Mouse (Mus musculus): Measurements from ENCODE around the gene Micu1. TPM values are rescaled to one million over a fixed set of nuclear protein-coding genes. Genes with fewer than 3 reads are reported as not detected.

The Micu1 gene
- polyA plus RNA-seq, 1 experiment from 2014 or later = 40.1 TPM

- peak; percentile 18; the same call in 1 of the 2 replicates for ATAC-seq (ENCODE audit: low read depth)
- H3K9me3 ChIP-seq (replicated peaks; ENCODE audit: control insufficient read depth, low read length) = no peaks in the 10 kb centered on the region
- no peak overlapping the region for H3K9ac ChIP-seq (ENCODE audit: low read depth, low read length)
- H3K27ac ChIP-seq (ENCODE audit: low read length) = peak overlapping the region; percentile 39
- H3K4me1 ChIP-seq (ENCODE audit: control insufficient read depth, low read depth, low read length) = peaks cover 28% of the 10 kb centered on the region
- peaks cover 25% of the 10 kb centered on the region for H3K27me3 ChIP-seq (ENCODE audit: control insufficient read depth, insufficient read depth, low read depth, low read length)
- H3K4me2 ChIP-seq (ENCODE audit: low read depth, low read length) = no peak overlapping the region
- WGBS (ENCODE audit: insufficient replicate concordance) = 25% methylated on average over 7 of the region's 7 CpGs
- no peak overlapping the region for H3K4me3 ChIP-seq (ENCODE audit: low read depth, low read length)
- H3K36me3 ChIP-seq (ENCODE audit: control insufficient read depth, insufficient read depth) = no peaks in the 10 kb centered on the region
Observed at GRCm38 (mm10) chr10:59907695-59908299, 205.5 kb downstream of the Micu1 start.

GRCm38 (mm10) chr10:59908776-59909315 lies 206.6 kb downstream of the Micu1 start:
- no peak overlapping the region for H3K4me2 ChIP-seq (ENCODE audit: low read depth, low read length)
- H3K36me3 ChIP-seq (ENCODE audit: control insufficient read depth, insufficient read depth) = no peaks in the 10 kb centered on the region
- ATAC-seq (ENCODE audit: low read depth) = no peak
- H3K27me3 ChIP-seq (ENCODE audit: control insufficient read depth, insufficient read depth, low read depth, low read length) = peaks cover 25% of the 10 kb centered on the region
- peaks cover 28% of the 10 kb centered on the region for H3K4me1 ChIP-seq (ENCODE audit: control insufficient read depth, low read depth, low read length)
- H3K9me3 ChIP-seq (replicated peaks; ENCODE audit: control insufficient read depth, low read length) = no peaks in the 10 kb centered on the region
- H3K4me3 ChIP-seq (ENCODE audit: low read depth, low read length) = no peak overlapping the region
- H3K9ac ChIP-seq (ENCODE audit: low read depth, low read length) = no peak overlapping the region
- 21% methylated on average over 7 of the region's 7 CpGs for WGBS (ENCODE audit: insufficient replicate concordance)
- H3K27ac ChIP-seq (ENCODE audit: low read length) = no peak overlapping the region

GRCm38 (mm10) chr10:59909357-59909847 lies 207.1 kb downstream of the Micu1 start:
- Histone ChIP-seq H3K36me3 (ENCODE audit: control insufficient read depth, insufficient read depth) (no peaks in the 10 kb centered on the region), H3K4me2 (ENCODE audit: low read depth, low read length) (no peak overlapping the region; the same call in 1 of the 2 replicates), H3K9ac (ENCODE audit: low read depth, low read length) (no peak overlapping the region), H3K27ac (ENCODE audit: low read length) (no peak overlapping the region), H3K27me3 (ENCODE audit: control insufficient read depth, insufficient read depth, low read depth, low read length) (peaks cover 25% of the 10 kb centered on the region), H3K4me3 (ENCODE audit: low read depth, low read length) (0 out of 2 replicates have a peak overlapping the region, but pooled peaks have one; percentile 12), H3K9me3 (replicated peaks; ENCODE audit: control insufficient read depth, low read length) (no peaks in the 10 kb centered on the region), H3K4me1 (ENCODE audit: control insufficient read depth, low read depth, low read length) (peaks cover 28% of the 10 kb centered on the region)
- WGBS (ENCODE audit: insufficient replicate concordance) = 9% methylated on average over 14 of the region's 14 CpGs
- 0 out of 2 replicates have a peak, but pooled peaks have one; percentile 14 for ATAC-seq (ENCODE audit: low read depth)

- 0 out of 2 replicates have a peak overlapping the region, but pooled peaks have one; percentile 21 for H3K4me2 ChIP-seq (ENCODE audit: low read depth, low read length)
- peaks cover 25% of the 10 kb centered on the region for H3K27me3 ChIP-seq (ENCODE audit: control insufficient read depth, insufficient read depth, low read depth, low read length)
- WGBS (ENCODE audit: insufficient replicate concordance) = 38% methylated on average over 6 of the region's 6 CpGs
- H3K4me1 ChIP-seq (ENCODE audit: control insufficient read depth, low read depth, low read length) = peaks cover 37% of the 10 kb centered on the region
- H3K36me3 ChIP-seq (ENCODE audit: control insufficient read depth, insufficient read depth) = no peaks in the 10 kb centered on the region
- no peaks in the 10 kb centered on the region for H3K9me3 ChIP-seq (replicated peaks; ENCODE audit: control insufficient read depth, low read length)
- H3K9ac ChIP-seq (ENCODE audit: low read depth, low read length) = no peak overlapping the region; the same call in 1 of the 2 replicates
- no peak overlapping the region for H3K4me3 ChIP-seq (ENCODE audit: low read depth, low read length)
- no peak overlapping the region for H3K27ac ChIP-seq (ENCODE audit: low read length)
- ATAC-seq (ENCODE audit: low read depth) = no peak
Observed at GRCm38 (mm10) chr10:59911091-59911490, 208.8 kb downstream of the Micu1 start.

- peak overlapping the region; percentile 14; the same call in 1 of the 2 replicates for H3K4me3 ChIP-seq (ENCODE audit: low read depth, low read length)
- ATAC-seq (ENCODE audit: low read depth) = no peak
- no peak overlapping the region for H3K27ac ChIP-seq (ENCODE audit: low read length)
Observed at GRCm38 (mm10) chr10:59911561-59912198, 209.4 kb downstream of the Micu1 start.

More at GRCm38 (mm10) chr10:59911561-59912198, 209.4 kb downstream of the Micu1 start:
- Histone ChIP-seq H3K9me3 (replicated peaks; ENCODE audit: control insufficient read depth, low read length) (no peaks in the 10 kb centered on the region), H3K4me2 (ENCODE audit: low read depth, low read length) (peak overlapping the region; percentile 21; the same call in 1 of the 2 replicates), H3K36me3 (ENCODE audit: control insufficient read depth, insufficient read depth) (no peaks in the 10 kb centered on the region), H3K27me3 (ENCODE audit: control insufficient read depth, insufficient read depth, low read depth, low read length) (peaks cover 25% of the 10 kb centered on the region), H3K4me1 (ENCODE audit: control insufficient read depth, low read depth, low read length) (peaks cover 40% of the 10 kb centered on the region), H3K9ac (ENCODE audit: low read depth, low read length) (peak overlapping the region; percentile 22; the same call in 1 of the 2 replicates)
- WGBS (ENCODE audit: insufficient replicate concordance) = 15% methylated on average over 25 of the region's 25 CpGs

Other genes starting within 250 kb of the Micu1 start
- not detected in 2 replicates for gene Gm10322, start 86.4 kb upstream of the Micu1 start, polyA plus RNA-seq (2015; fragmentation: Nextera tagmentation; extraction: Ambion mirVana)
- gene Mcu, start 85.8 kb upstream of the Micu1 start, polyA plus RNA-seq (2015; fragmentation: Nextera tagmentation; extraction: Ambion mirVana) = 9.7 and 11.7 TPM in 2 replicates
- 14.8 and 15.5 TPM in 2 replicates for gene Dnajb12, start 177.1 kb downstream of the Micu1 start, polyA plus RNA-seq (2015; fragmentation: Nextera tagmentation; extraction: Ambion mirVana)
- gene Ddit4, start 249.4 kb downstream of the Micu1 start, polyA plus RNA-seq (2015; fragmentation: Nextera tagmentation; extraction: Ambion mirVana) = 5.0 and 6.8 TPM in 2 replicates